Mouse (Mus musculus) liver, embryonic 14.5 days (tissue): ENCODE data around the gene Inha. TPM values are rescaled to one million over a fixed set of nuclear protein-coding genes. Genes with fewer than 3 reads are reported as not detected.

Experiments
- ATAC-seq: fragments of 200-750 bp; cut with Nextera tagmentation; 2 replicates; pipeline ENCODE4 v1.8.0; 2017; ENCODE audit warnings: moderate number of reproducible peaks, mild to moderate bottlenecking, moderate library complexity; ENCODE audit not compliant: insufficient read depth
- DNase-seq, 3 experiments: peaks; one replicate each; pipeline ENCODE4 v3.0.0-alpha.2; 2012 to 2013; ENCODE audit warnings: low read depth in 3 of 3, low spot score in 3 of 3
- H3K27ac ChIP-seq: fragments of 300-500 bp; sonication (generic); 2 replicates; pipeline ENCODE4 v1.5.1; 2014; ENCODE audit warnings: moderate library complexity, mild to moderate bottlenecking, control low read depth, inconsistent platforms
- H3K27me3 ChIP-seq: fragments of 300-500 bp; sonication (generic); 2 replicates; pipeline ENCODE4 v1.6.1; 2014; ENCODE audit warnings: mild to moderate bottlenecking, low read length, moderate library complexity; ENCODE audit not compliant: control insufficient read depth, insufficient read depth
- H3K36me3 ChIP-seq: fragments of 300-500 bp; sonication (generic); replicated peaks from 2 replicates; pipeline ENCODE4 v1.6.1; 2014; ENCODE audit warnings: low read depth; ENCODE audit not compliant: control insufficient read depth, insufficient read depth
- H3K4me1 ChIP-seq, 2 experiments: fragments of 200-500 bp in 1 of 2; fragments of 300-500 bp in 1 of 2; sonication (generic) in 1 of 2; replicated peaks; 2 replicates each; pipeline ENCODE4 v1.6.1; 2012 to 2014; ENCODE audit warnings: antibody characterized with exemption in 1 of 2, inconsistent platforms in 1 of 2, low read length in 1 of 2; ENCODE audit not compliant: control insufficient read depth in 2 of 2, insufficient read depth in 2 of 2
- H3K4me2 ChIP-seq: fragments of 300-500 bp; sonication (generic); 2 replicates; pipeline ENCODE4 v1.6.1; 2014; ENCODE audit warnings: low read depth, mild to moderate bottlenecking, control low read depth, moderate library complexity
- H3K4me3 ChIP-seq, 2 experiments: fragments of 200-500 bp in 1 of 2; fragments of 300-500 bp in 1 of 2; sonication (generic) in 1 of 2; 2 replicates each; pipeline ENCODE4 v1.5.1; 2012 to 2014; ENCODE audit warnings: low read depth in 2 of 2, low read length in 2 of 2, mild to moderate bottlenecking in 2 of 2, control low read depth in 1 of 2, inconsistent platforms in 1 of 2, moderate library complexity in 1 of 2; ENCODE audit not compliant: insufficient read depth in 1 of 2
- H3K9ac ChIP-seq: fragments of 300-500 bp; sonication (generic); replicated peaks from 2 replicates; pipeline ENCODE4 v1.6.1; 2014; ENCODE audit warnings: mild to moderate bottlenecking, control low read depth, moderate library complexity
- H3K9me3 ChIP-seq: fragments of 300-500 bp; sonication (generic); 2 replicates; pipeline ENCODE4 v1.6.1; 2016; ENCODE audit warnings: low read length, mixed read lengths; ENCODE audit not compliant: control insufficient read depth
- CTCF ChIP-seq: IDR thresholded peaks from 2 replicates; pipeline ENCODE4 v1.5.1; 2016; ENCODE audit warnings: antibody characterized with exemption, low read depth, control low read depth
- EP300 ChIP-seq: IDR thresholded peaks from 2 replicates; pipeline ENCODE4 v1.6.1; 2016; ENCODE audit warnings: antibody characterized with exemption, low read depth
- WGBS: fragments of 180-500 bp; shearing (Covaris S2); extraction: QIAGEN DNeasy Blood & Tissue Kit; methylation state at CpG from one replicate; pipeline ENCODE4 v1.1.7; 2014; ENCODE audit not compliant: insufficient replicate concordance; 5-methylcytosine and 5-hydroxymethylcytosine counted together
- polyA plus RNA-seq, 2 experiments: library from polyadenylated mRNA; depleted of rRNA in 1 of 2; stranded (reverse) in 1 of 2; unstranded in 1 of 2; fragments of >200 nt; fragmentation: Nextera tagmentation in 1 of 2; extraction: Ambion mirVana in 1 of 2; gene quantifications; 2 replicates each; pipeline versions ENCODE4 v1.2.1 to v1.2.3; 2012 to 2014

The Inha gene
- polyA plus RNA-seq, 2 experiments, result 0.17 to 1.3 TPM

DNA sequence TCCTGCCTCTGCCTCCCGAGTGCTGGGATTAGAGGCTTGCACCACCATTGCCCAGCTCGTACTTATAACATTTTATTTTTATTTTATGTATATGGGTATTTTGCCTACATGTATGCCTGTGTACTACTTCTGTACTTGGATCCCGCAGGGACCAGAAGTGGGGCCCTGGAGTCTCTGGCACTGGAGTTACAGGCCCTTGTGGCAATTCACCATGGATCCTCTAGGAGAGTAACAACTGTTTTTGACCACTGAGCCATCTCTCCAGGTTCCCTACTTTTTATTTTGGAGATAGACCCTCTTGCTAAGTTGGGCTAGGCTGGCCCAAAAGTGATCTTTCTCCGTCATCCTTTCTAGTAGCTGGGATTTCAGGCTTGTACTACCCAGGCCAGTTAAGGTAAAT, 11.6 kb downstream of the Inha start:
- 68% methylated on average over 4 of the region's 4 CpGs for whole genome bisulfite sequencing
- no peaks in the 10 kb centered on the region for H3K27me3 ChIP-seq
- ATAC-seq (no peak), DNase-seq (no peak)
- no peaks in the 10 kb centered on the region for H3K36me3 ChIP-seq
- TF ChIP-seq EP300 (no peak), CTCF (no peak)
- no peak overlapping the region for H3K27ac ChIP-seq
- H3K4me3 ChIP-seq, result no peak overlapping the region
- peaks cover 7 to 9% of the 10 kb centered on the region in 2 experiments; a peak in 3 of 4 replicates for H3K4me1 ChIP-seq
- no peak overlapping the region for H3K9ac ChIP-seq
- no peaks in the 10 kb centered on the region for H3K9me3 ChIP-seq
- no peak overlapping the region for H3K4me2 ChIP-seq

DNA sequence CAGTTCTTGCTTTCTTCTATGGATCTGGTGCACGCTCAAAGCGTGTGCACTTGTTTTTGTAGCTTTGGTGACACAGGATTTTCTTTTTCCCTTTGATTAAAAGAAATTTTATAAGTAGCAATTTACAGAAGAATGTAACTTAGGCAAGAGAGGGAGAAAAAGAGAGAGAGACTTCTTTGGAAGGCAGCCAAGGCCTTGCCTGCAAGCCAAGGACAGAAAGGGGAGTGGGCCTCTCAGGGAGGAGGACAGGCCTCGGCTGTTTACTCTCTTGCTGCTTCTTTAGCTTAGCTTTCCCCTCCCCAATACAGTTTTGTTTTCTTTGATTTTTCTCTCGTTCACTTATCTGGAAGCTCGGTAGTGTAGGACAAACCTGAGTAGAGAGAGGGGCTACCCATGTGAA, 12.7 kb downstream of the Inha start:
- Histone ChIP-seq H3K9ac (no peak overlapping the region), H3K27me3 (no peaks in the 10 kb centered on the region), H3K4me1 (peaks cover 7 to 9% of the 10 kb centered on the region in 2 experiments; a peak in 3 of 4 replicates), H3K9me3 (no peaks in the 10 kb centered on the region), H3K36me3 (no peaks in the 10 kb centered on the region), H3K4me3 (no peak overlapping the region), H3K4me2 (no peak overlapping the region), H3K27ac (no peak overlapping the region)
- 60% methylated on average over 5 of the region's 5 CpGs for WGBS
- TF ChIP-seq EP300 (no peak), CTCF (no peak)
- ATAC-seq (no peak), DNase-seq (no peak)

DNA sequence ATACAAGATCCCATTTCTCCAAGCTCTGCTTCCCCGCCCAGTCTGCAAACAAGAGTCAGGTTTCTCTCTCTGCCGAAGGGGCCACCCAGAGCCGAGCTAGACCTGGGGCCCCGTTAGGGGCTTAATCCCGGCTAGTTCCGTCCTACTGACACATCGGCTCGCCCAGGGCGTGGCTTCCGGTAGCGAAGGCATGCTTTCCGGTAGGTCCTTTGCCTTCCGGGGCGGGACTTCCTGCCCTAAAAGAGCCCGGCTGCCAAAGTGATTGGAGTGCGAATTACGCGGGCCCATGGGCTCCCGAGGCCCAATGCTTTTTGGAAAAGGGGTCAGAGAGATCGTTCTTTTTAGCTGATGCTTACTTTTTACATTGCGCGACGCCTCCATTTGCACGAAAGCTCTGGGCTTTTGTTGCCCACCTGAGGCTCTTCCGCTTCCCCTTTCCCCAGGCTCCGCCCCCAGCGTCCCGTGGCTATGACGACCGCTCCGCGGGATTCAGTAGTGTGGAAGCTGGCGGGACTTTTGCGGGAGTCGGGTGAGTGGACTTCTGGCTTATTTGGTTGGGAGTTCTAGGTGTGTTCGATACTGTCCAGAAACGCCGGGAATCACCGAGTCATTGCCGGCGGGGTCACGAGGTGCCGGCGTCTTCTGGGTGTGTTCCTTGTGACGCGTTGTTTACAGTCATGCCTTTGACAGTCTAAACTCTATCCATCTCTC, 14.6 kb downstream of the Inha start, which contains the start of gene Stk11ip:
Gene Stk11ip, plus strand, starts transcription at position 209 of the 711 bp plus-strand sequence.
- Histone ChIP-seq H3K27me3 (no peaks in the 10 kb centered on the region), H3K36me3 (no peaks in the 10 kb centered on the region), H3K27ac (peak within 1 kb of the TSS; percentile 77), H3K4me3 (peak within 1 kb of the TSS; percentile 89 to 90), H3K4me2 (peak within 1 kb of the TSS; percentile 87), H3K4me1 (peaks cover 7 to 9% of the 10 kb centered on the region in 2 experiments; a peak in 3 of 4 replicates), H3K9me3 (no peaks in the 10 kb centered on the region), H3K9ac (peak within 1 kb of the TSS; percentile 70)
- no peak for TF ChIP-seq EP300
- TF ChIP-seq CTCF, result no peak
- DNase-seq (peak; percentile 84 to 90 (median 87)), ATAC-seq (peak; percentile 96)
- WGBS, result under 1% methylated on average over 46 of the region's 46 CpGs

DNA sequence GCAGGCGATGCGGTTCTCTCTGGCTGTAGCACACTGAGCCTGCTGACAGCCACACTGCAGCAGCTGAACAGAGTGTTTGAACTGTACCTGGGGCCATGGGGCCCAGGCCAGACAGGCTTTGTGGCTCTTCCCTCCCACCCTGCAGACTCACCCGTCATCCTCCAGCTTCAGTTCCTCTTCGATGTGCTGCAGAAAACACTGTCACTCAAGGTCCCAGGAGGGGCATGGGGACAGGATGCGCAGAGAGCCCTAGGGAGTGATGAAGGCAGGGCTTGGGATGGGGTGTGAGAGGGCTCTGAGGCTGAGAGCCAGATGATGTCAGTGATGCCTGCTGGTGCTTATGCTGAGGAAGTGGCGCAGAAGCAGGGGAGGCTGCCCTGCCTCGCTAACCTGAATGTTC, 17.8 kb downstream of the Inha start:
- Histone ChIP-seq H3K27ac (no peak overlapping the region), H3K4me2 (no peak overlapping the region), H3K36me3 (no peaks in the 10 kb centered on the region), H3K9ac (no peak overlapping the region), H3K4me1 (peaks cover 7 to 9% of the 10 kb centered on the region in 2 experiments; a peak in 3 of 4 replicates), H3K4me3 (no peak overlapping the region), H3K9me3 (no peaks in the 10 kb centered on the region), H3K27me3 (no peaks in the 10 kb centered on the region)
- WGBS, result 68% methylated on average over 7 of the region's 7 CpGs
- DNase-seq (no peak), ATAC-seq (no peak)
- TF ChIP-seq CTCF (no peak), EP300 (no peak)

DNA sequence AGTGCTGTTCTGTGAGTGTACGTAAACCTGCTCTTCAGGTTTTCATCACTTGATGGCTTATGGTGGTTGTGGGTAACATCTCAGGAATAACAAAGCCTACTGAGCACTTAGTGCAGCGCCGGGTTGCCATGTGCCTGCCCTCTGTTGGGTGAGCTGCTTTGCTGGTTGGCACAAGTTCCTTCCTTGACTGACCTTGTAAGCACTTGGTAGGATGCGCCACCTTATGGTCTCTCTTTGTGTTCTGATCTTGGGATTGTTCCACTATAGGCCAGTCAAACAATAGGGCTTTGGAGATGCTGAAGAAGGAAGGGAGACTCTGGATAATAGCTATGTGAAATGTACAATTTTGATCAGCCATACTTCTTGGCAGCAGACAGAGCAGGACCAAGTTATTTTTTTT, 23.7 kb downstream of the Inha start:
- Histone ChIP-seq H3K4me2 (no peak overlapping the region), H3K9me3 (no peaks in the 10 kb centered on the region), H3K9ac (no peak overlapping the region), H3K4me1 (no peaks in the 10 kb centered on the region), H3K27ac (no peak overlapping the region), H3K27me3 (no peaks in the 10 kb centered on the region), H3K4me3 (no peak overlapping the region), H3K36me3 (no peaks in the 10 kb centered on the region)
- TF ChIP-seq CTCF (no peak), EP300 (no peak)
- DNase-seq (no peak), ATAC-seq (no peak)
- 63% methylated on average over 4 of the region's 4 CpGs for WGBS
